Mouse (Mus musculus) embryonic facial prominence, embryonic 15.5 days (tissue): Measurements from ENCODE around the gene 1700029I15Rik. TPM values are rescaled to one million over a fixed set of nuclear protein-coding genes. Genes with fewer than 3 reads are reported as not detected.
A peak's percentile ranks its signal among the peaks of the same experiment; 100 is the strongest.

Experiments
- ATAC-seq: fragments of 200-750 bp; cut with Nextera tagmentation; 2 replicates; pipeline ENCODE4 v1.8.0; 2017; ENCODE audit warnings: low read depth, moderate TSS enrichment; ENCODE audit not compliant: insufficient number of reproducible peaks, low FRiP score, low TSS enrichment
- H3K27ac ChIP-seq: fragments of 300-500 bp; sonication (generic); replicated peaks from 2 replicates; pipeline ENCODE4 v1.5.1; 2015; ENCODE audit warnings: mild to moderate bottlenecking, inconsistent platforms
- H3K27me3 ChIP-seq: fragments of 300-500 bp; sonication (generic); 2 replicates; pipeline ENCODE4 v1.6.1; 2015; ENCODE audit warnings: inconsistent platforms
- H3K36me3 ChIP-seq: fragments of 300-500 bp; sonication (generic); 2 replicates; pipeline ENCODE4 v1.6.1; 2015; ENCODE audit warnings: mild to moderate bottlenecking, inconsistent platforms
- H3K4me1 ChIP-seq: fragments of 300-500 bp; sonication (generic); 2 replicates; pipeline ENCODE4 v1.6.1; 2015; ENCODE audit warnings: inconsistent platforms
- H3K4me2 ChIP-seq: fragments of 300-500 bp; sonication (generic); replicated peaks from 2 replicates; pipeline ENCODE4 v1.6.1; 2015; ENCODE audit warnings: mild to moderate bottlenecking, inconsistent platforms
- H3K4me3 ChIP-seq: fragments of 300-500 bp; sonication (generic); replicated peaks from 2 replicates; pipeline ENCODE4 v1.5.1; 2015; ENCODE audit warnings: mild to moderate bottlenecking, inconsistent platforms
- H3K9ac ChIP-seq: fragments of 300-500 bp; sonication (generic); 2 replicates; pipeline ENCODE4 v1.6.1; 2015; ENCODE audit warnings: inconsistent platforms
- H3K9me3 ChIP-seq: fragments of 300-500 bp; sonication (generic); replicated peaks from 2 replicates; pipeline ENCODE4 v1.6.1; 2016; ENCODE audit warnings: inconsistent platforms
- WGBS: fragments of 180-500 bp; shearing (Covaris S2); methylation state at CpG from one replicate; pipeline ENCODE4 v1.1.7; 2015; 5-methylcytosine and 5-hydroxymethylcytosine counted together
- polyA plus RNA-seq: library from polyadenylated mRNA; unstranded; fragments of >200 nt; fragmentation: Nextera tagmentation; extraction: Ambion mirVana; gene quantifications from 2 replicates; pipeline ENCODE4 v1.2.1, GENCODE M21; 2015

Gene 1700029I15Rik
- polyA plus RNA-seq, 1 experiment from 2014 or later = 6.3 TPM

DNA sequence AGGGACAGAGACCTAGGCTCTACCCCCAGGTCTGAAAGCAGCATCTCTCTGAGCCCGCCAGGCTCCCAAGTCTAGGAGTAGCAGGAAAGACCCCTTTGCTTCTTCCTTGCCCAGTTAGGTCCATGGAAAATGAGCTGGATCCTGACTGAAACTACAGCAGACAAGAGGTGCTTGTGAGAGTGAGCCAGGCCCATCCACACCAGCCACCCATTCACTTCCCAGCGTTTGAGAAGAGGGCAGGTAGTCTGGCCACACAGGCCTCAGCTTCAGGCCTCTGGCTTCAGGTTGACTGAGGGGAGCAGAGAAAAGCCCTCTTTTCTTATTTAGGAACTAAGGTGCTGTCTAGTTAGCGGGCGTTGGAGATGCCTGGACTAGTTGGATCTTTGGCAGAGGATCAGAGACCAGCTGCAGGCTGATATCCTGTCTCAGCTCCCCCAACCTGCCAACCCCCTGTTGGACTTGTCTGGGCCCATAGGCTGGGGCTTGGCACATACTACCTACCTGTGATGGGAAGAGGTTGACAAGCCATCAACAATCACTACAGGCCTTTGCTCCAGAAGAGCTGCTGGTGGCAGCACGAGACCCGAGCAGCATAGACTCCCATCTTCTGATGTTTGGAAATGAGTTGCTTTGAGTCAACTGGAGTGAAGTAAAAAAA lies 19.6 kb upstream of the 1700029I15Rik start:
- ATAC-seq = no peak
- Histone ChIP-seq H3K36me3 (peaks cover 62% of the 10 kb centered on the region), H3K9ac (no peak overlapping the region), H3K4me2 (no peak overlapping the region), H3K27ac (peak overlapping the region; percentile 61), H3K27me3 (no peaks in the 10 kb centered on the region), H3K4me3 (no peak overlapping the region), H3K4me1 (peaks cover 17% of the 10 kb centered on the region; the same call in 1 of the 2 replicates), H3K9me3 (no peaks in the 10 kb centered on the region)
- 87% methylated on average over 6 of the region's 6 CpGs for WGBS

DNA sequence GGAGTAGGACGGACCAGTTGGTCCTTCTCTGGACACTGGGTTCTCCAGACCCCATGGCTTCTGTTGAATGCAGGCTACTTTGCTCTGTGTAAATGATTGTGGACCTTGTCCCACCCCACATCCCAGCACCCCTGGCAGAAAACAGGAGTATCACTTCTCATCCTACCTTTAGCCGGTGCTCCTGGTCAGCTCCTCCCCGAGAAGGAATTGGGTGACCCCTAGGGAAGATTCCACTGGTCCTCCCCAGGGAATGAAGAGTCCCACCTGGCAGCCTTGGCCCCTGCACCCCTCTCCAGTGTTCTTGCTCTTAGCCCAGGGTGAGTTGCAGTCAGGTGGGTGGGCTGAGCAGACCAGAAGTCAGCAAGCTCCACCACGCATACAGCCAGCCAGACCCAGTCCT lies 18.3 kb upstream of the 1700029I15Rik start:
- H3K27me3 ChIP-seq = peaks cover 2% of the 10 kb centered on the region
- no peak for ATAC-seq
- peaks cover 17% of the 10 kb centered on the region; the same call in 1 of the 2 replicates for H3K4me1 ChIP-seq
- 86% methylated on average over 4 of the region's 4 CpGs for WGBS
- peaks cover 48% of the 10 kb centered on the region for H3K36me3 ChIP-seq
- no peak overlapping the region for H3K4me3 ChIP-seq
- no peak overlapping the region for H3K27ac ChIP-seq
- no peak overlapping the region for H3K4me2 ChIP-seq
- H3K9me3 ChIP-seq = no peaks in the 10 kb centered on the region
- H3K9ac ChIP-seq = no peak overlapping the region

DNA sequence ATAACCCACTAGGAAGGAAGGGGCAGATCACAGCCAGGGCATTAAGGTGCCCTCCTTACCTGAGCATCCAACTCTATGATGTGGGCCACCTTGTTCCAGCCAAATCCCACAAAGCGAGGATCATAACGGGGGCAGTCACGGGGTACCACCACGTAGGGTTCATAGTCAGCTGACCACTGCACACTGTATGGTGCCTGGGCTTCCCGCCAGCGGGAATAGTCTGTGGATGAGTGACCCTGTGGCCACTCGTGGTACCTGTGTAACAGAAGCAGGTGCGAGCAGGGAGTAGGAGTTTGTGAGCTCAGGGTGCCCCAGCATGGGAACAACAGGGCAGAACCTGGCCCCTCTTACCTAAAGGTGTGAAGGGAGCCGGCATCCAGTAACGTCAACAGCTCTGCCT lies 16.8 kb upstream of the 1700029I15Rik start:
- H3K9me3 ChIP-seq = no peaks in the 10 kb centered on the region
- ATAC-seq = no peak
- peaks cover 14% of the 10 kb centered on the region for H3K27me3 ChIP-seq
- H3K4me3 ChIP-seq = no peak overlapping the region
- no peak overlapping the region for H3K27ac ChIP-seq
- H3K36me3 ChIP-seq = peaks cover 35% of the 10 kb centered on the region
- H3K9ac ChIP-seq = no peak overlapping the region
- WGBS = 92% methylated on average over 10 of the region's 10 CpGs
- H3K4me2 ChIP-seq = no peak overlapping the region
- H3K4me1 ChIP-seq = peaks cover 21% of the 10 kb centered on the region

DNA sequence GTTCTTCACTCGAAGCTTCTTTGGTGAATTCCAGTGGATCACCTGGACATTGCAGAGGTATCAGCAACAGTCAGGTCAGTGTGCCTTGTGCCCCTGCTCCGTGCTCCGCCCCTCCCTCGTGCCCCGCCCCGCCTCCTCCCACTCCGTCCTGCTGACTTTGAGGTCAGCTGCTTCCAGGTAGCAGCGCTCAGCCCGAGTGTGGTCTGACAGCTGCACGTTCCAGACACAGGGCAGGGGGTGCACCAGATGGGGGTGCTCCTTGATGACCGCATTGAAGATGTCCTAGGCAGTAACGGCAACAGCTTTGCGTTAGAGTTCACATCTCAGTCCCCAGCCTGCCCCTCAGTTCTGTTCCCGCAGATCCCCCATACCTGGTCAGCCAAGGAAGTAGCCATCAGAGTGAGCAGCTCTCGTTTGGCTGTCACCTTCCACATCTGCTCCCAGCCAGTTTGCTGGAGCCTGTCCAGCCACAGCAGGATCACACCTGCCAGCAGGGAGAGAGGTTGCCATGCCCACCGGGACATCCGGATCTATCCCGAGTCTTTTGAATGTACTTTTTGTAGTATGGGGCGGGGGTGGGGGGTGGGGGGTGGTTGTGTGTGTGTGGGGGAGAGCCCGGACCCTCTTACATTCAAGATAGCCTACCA lies 14.8 kb upstream of the 1700029I15Rik start:
- H3K27me3 ChIP-seq = peaks cover 30% of the 10 kb centered on the region
- peaks cover 31% of the 10 kb centered on the region for H3K4me1 ChIP-seq
- H3K27ac ChIP-seq = no peak overlapping the region
- peaks cover 25% of the 10 kb centered on the region for H3K36me3 ChIP-seq
- H3K9me3 ChIP-seq = no peaks in the 10 kb centered on the region
- H3K4me3 ChIP-seq = no peak overlapping the region
- 38% methylated on average over 20 of the region's 20 CpGs for WGBS
- H3K4me2 ChIP-seq = no peak overlapping the region
- no peak for ATAC-seq
- no peak overlapping the region for H3K9ac ChIP-seq

DNA sequence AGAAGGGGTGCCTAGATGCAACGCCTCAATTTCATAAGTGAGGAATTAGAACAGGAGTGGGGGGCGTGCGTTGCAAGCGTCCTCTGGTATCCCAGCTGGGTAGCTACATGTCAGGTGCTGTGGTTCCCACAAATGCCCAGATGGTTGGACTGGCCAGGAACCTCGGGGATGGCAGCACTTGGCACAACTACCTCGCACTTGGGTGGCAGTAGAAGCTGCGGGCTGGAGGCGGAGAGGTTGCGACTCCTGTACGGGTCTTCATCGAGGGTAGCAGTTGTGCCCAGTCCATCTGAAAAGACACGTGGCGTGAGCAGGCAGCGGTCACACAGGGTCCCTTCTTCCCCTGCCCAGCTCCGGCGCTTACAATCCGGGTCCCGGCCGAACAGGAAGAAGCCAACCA lies 12.0 kb upstream of the 1700029I15Rik start:
- H3K9ac ChIP-seq = peak overlapping the region; percentile 50
- H3K27ac ChIP-seq = 0 out of 2 replicates have a peak overlapping the region, but pooled peaks have one; percentile 96
- no peaks in the 10 kb centered on the region for H3K9me3 ChIP-seq
- H3K27me3 ChIP-seq = peaks cover 30% of the 10 kb centered on the region
- peaks cover 40% of the 10 kb centered on the region for H3K4me1 ChIP-seq
- ATAC-seq = no peak
- WGBS = 9% methylated on average over 15 of the region's 19 CpGs
- no peaks in the 10 kb centered on the region for H3K36me3 ChIP-seq
- H3K4me2 ChIP-seq = peak overlapping the region; percentile 78
- peak overlapping the region; percentile 48 for H3K4me3 ChIP-seq

DNA sequence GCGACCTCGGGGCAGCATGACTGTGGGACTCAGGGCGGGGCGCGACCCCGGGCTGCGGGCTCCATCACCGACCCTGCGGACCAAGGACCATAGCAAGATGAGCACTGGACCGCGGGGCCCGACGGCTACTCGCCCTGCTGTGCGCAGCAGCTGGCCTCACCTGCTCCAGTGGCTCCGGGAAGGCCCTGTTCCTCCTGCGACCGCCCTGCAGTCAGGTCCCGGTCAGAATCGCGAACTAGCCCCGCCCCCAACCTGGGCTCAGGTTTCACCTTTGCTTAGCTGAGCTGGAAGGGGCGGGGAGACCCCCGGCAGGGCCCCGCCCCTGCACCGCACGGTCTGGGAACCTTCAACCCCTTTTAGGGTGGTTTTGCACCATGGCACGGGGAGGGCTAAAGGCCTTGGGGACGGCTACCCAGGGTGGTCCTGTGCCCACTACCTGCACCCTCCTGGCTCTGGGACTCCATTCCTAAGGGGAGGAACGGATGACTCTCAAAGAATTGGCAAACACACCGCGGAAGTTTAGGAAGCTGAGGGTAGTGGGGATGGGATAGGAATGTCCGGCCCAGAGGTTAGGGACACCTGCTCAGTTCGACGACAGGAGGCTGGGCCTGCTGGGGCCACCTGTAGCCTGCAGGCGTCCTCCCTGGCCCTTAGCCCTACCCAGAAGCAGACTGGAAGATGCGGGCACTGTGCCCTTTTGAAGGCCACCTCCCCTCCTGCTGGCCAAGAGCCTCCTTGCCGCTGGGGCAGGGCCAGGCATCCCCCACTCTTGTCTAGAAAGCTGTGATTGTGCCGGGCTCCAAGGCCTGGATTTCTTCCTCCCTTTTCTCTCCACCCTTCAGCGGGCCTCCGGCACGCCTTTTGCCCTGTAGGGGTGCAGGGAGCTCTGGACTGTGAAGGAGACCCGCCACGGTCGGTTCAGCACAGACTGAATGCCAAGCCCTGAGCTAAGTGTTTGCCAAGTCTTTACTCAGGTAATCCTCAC lies 11.2 kb upstream of the 1700029I15Rik start:
- H3K27me3 ChIP-seq = peaks cover 30% of the 10 kb centered on the region
- H3K4me3 ChIP-seq = peak overlapping the region; percentile 48
- peak overlapping the region; percentile 50 for H3K9ac ChIP-seq
- peak overlapping the region; percentile 96 for H3K27ac ChIP-seq
- no peaks in the 10 kb centered on the region for H3K9me3 ChIP-seq
- WGBS = 2% methylated on average over 45 of the region's 45 CpGs
- ATAC-seq = no peak; the same call in 1 of the 2 replicates
- peak overlapping the region; percentile 78 for H3K4me2 ChIP-seq
- H3K36me3 ChIP-seq = no peaks in the 10 kb centered on the region
- H3K4me1 ChIP-seq = peaks cover 46% of the 10 kb centered on the region

DNA sequence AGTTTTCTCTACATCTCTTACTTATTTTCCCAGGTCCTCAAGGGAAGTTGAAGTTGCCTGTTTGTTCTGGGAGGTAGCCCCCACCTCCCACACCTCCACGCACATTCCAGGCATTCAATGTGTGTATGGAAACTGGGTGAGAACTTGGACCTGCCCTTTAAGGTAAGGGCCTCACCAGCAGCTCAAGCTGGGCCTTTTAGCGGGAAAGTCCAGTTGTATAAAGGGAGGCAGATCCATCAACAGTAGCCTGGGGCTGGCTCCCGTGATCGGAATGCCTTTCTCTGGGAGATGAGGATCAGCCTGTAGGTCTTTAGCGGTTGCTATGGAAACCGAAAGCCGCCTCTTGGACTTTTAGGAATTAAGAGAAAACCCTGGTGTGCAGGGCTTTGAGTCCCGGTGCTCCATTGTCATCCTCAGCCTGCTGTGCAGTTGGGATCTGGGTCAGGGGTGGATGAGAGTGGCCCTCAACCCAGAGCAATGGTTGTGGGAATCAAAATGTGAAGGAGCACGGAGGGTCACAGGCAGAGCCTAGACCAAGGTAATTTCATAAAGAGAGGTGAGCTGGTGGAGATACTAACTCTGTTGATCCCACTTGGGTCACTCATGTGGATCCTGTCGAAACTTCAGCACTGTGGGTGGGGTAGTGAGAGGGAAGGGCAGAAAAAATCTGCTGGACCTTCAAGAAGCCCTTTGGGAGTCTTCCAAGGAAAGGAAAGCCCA lies 10.2 kb upstream of the 1700029I15Rik start:
- 17% methylated on average over 10 of the region's 10 CpGs for WGBS
- peaks cover 50% of the 10 kb centered on the region for H3K4me1 ChIP-seq
- H3K27me3 ChIP-seq = peaks cover 30% of the 10 kb centered on the region
- ATAC-seq = no peak
- H3K36me3 ChIP-seq = no peaks in the 10 kb centered on the region
- no peak overlapping the region for H3K9ac ChIP-seq
- no peaks in the 10 kb centered on the region for H3K9me3 ChIP-seq
- no peak overlapping the region for H3K4me3 ChIP-seq
- H3K27ac ChIP-seq = peak overlapping the region; percentile 96
- H3K4me2 ChIP-seq = 0 out of 2 replicates have a peak overlapping the region, but pooled peaks have one; percentile 78

DNA sequence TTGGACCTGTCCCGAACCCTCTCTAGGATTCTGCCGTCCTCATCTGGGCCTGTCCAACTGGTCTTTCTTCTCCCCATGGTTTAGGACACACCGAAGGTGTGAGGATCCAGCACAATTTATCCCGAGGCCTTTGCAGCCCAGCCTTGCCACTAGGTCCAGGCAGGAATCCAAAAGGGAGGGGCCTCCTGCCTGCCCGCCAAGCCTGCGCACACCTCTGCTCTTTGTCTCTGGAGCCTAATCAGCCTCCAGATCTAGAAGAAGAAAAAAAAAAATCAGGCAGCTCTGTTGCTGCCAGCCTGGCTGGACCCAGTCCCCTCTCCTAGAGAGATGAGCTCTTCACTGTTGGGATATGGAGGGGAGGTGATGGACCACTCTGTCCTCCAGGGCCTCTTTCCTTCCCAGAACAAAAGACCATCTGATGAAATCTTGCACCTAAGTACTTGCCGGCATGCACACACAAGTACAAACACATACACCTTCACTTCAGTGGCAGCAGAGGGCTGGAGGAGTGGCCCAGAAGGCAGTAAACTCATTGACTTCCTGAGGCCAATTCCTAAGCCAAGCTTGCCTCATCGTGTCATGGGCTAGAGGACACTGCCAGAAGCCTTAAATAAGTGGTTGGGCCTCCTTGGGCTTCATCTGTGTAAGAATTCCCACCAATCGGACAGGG lies 9.4 kb upstream of the 1700029I15Rik start:
- H3K4me3 ChIP-seq = no peak overlapping the region
- ATAC-seq = no peak
- 32% methylated on average over 9 of the region's 9 CpGs for WGBS
- H3K9ac ChIP-seq = no peak overlapping the region
- H3K4me2 ChIP-seq = no peak overlapping the region
- H3K27me3 ChIP-seq = peaks cover 30% of the 10 kb centered on the region
- no peaks in the 10 kb centered on the region for H3K9me3 ChIP-seq
- H3K27ac ChIP-seq = peak overlapping the region; percentile 96
- peaks cover 50% of the 10 kb centered on the region for H3K4me1 ChIP-seq
- peaks cover 8% of the 10 kb centered on the region; the same call in 1 of the 2 replicates for H3K36me3 ChIP-seq

DNA sequence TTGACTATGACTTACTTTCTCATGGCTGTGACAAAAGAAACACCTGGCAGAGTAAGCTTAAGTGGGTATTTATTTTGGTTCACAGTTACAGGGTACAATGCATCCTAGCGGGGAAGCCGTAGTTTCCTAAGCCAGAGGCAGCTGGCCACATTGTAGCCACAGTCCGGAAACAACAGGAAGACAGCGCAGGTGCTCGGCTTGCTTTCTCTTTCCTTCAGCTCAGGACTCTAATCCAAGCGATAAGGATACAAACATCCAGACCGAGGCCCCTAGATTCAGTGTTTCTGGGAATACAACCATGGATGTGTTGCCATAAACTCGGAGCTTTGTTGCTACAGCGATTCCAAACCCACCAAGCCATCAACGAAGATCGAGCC lies 8.9 kb upstream of the 1700029I15Rik start:
- Histone ChIP-seq H3K36me3 (peaks cover 13% of the 10 kb centered on the region), H3K4me3 (no peak overlapping the region), H3K9ac (no peak overlapping the region), H3K27ac (peak overlapping the region; percentile 96), H3K9me3 (no peaks in the 10 kb centered on the region), H3K4me2 (no peak overlapping the region), H3K27me3 (peaks cover 30% of the 10 kb centered on the region), H3K4me1 (peaks cover 50% of the 10 kb centered on the region)
- no peak for ATAC-seq
- WGBS = 78% methylated on average over 11 of the region's 11 CpGs

DNA sequence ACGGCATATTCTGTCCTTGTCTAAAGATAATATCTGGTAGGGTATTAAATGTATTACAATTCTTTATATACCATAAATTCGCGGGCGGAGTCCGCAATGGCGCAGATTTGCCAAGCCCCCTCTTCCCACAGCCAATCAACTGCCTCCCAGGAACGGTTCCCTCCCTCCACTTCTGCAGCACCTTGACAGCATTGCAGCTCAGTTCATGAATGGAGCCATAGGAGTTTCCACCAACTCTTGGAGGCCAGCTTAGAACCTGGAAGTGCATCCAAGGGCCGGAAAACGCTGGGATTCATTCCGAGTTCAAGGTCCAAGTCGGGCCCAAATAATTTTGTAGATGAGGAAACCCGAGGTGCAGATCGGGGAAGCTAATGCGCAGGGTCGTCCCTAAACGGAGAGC lies 7.8 kb upstream of the 1700029I15Rik start, which contains the start of the genes Pex16 and Large2:
TSS of gene Pex16 (plus strand) at position 163 of the 400 bp plus-strand sequence.
TSS of gene Large2 (minus strand) at position 356 of the 400 bp plus-strand sequence.
- peaks cover 50% of the 10 kb centered on the region for H3K4me1 ChIP-seq
- ATAC-seq = no peak

More for the DNA sequence above, 7.8 kb upstream of the 1700029I15Rik start, which contains the start of the genes Pex16 and Large2:
- Histone ChIP-seq H3K9ac (peak within 1 kb of the TSS; percentile 70), H3K27ac (peak within 1 kb of the TSS; percentile 96), H3K4me3 (peak within 1 kb of the TSS; percentile 81), H3K9me3 (no peaks in the 10 kb centered on the region), H3K27me3 (peaks cover 24% of the 10 kb centered on the region), H3K4me2 (peak within 1 kb of the TSS; percentile 90), H3K36me3 (peaks cover 24% of the 10 kb centered on the region)
- WGBS = 2% methylated on average over 16 of the region's 16 CpGs
